Mouse (Mus musculus) lung, postnatal 14 days (tissue): ENCODE data around the gene Pcp2.
"Not testable (repeated sequence)": the region's sequence is repeated elsewhere in the genome, so short reads cannot be mapped to it uniquely, and the experiment has no call there.

Experiments
- DNase-seq: peaks from one replicate; pipeline ENCODE4 v3.0.0; 2021

Pcp2 gene

DNA sequence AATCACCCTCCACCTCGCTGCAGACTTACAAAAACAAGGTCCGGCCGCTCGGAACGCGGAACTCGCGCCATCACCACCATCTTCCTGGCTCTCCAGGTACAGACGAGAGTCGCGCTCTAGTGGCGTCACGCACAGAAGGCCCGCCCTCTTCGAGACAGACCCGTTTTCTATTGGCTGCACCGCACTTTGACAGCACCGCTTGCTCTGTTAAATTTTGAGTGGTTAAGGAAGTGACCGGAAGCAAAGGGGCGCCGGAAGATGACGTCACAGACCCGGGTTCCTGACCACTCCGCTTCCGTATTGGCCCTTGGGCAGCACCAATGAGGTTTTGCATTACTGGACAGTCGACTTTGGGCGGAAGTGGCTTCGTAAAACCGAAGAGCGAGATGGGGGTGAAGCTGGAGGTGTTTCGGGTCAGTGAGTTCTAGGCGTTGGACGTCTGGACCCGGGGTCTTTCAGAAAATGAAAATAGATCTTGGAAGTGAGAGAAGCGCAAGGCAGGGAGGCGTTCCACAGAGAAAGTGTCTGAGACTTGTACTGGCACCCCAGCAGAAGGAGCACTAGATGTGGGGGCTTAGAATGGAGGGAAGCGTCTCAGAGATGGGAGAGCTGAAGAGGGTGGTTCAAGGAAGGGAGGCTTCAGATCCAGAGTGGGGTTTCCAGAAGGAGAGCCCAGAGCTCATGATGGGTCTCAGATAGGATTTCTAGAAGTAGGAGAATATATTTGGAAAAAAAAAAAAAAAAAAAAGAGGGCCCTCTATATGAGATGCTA, 4.0 kb downstream of the Pcp2 start, which contains the start of the genes Xab2 and Pet100:
Gene Xab2 (minus strand): TSS at position 118 of the 772 bp plus-strand sequence.
Gene Pet100 (plus strand): TSS at position 350 of the 772 bp plus-strand sequence.
- peak; percentile 98 for DNase-seq

DNA sequence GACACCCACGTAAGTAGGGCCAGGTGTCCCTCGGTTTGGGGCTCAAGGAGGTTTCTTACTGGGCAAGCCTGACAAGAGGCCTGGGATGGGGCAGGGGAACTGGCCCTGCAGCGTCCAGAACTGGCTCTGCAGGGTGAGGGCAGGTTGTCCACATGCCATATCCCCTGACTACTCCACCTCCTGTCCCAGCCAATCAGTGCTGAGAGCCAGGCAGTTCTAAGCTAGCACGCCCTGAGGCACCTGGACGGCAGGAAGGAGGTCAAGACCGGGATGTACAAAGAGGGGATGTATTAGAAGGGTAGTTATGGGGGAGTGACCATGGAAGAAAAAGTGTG, 15.6 kb downstream of the Pcp2 start:
- DNase-seq: no peak

DNA sequence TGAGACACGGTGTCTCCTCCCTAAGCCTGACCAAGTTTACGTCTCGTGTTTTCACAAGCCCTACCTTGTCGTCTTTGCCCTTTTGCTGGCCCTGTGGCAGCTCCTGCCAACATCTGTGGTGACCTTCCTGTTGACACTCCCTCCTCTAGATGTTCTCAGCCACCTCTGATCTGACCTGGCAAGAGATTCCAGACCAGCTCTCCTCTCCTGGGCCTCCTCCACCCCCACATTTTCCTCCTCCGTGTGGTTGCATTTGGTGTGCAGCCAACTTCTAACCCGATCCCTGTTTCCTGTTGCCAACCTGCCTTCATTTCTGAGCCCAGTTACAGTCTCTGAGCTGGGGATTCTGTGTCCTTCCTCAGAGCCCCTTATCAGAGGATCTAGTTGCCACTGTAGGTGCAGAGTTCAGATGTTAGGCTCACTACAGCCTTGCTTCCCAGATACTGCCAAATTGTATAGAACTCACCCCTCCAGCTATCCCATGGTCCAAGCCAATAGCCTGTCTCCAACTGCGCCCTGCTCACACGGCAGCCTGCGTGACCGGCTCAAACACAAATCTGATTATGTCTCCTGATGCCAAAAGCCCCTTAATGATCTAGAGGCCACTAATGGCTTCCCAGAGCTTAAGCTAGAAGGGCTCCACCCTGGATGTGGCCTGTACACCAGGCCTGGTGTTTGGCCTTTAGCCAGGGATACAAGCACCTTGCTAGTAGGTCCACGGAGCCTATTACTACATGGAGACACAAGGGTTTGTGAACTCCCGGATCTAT, 16.1 kb downstream of the Pcp2 start:
- no peak for DNase-seq

GRCm38 (mm10) chr8:3607822-3608221, 17.5 kb downstream of the Pcp2 start:
- no peak for DNase-seq

DNA sequence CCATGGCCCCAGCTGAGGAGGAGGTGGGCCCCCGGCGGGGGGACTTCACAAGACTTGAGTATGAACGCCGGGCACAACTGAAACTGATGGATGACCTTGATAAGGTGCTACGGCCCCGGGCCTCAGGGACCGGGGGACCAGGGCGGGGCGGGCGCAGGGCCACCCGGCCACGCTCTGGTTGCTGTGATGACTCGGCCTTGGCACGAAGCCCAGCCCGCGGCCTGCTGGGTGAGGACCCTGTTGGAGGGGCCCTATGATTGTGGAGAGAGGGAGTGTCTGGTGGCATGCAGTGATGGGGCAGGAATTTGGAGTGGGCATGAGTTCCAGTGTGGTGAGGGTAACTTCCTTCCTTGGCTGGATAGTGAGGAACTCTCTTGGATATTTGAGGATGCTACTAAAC, 18.8 kb downstream of the Pcp2 start:
- no peak for DNase-seq

- no peak for DNase-seq
Measured at GRCm38 (mm10) chr8:3603439-3603838, 21.9 kb downstream of the Pcp2 start.

DNA sequence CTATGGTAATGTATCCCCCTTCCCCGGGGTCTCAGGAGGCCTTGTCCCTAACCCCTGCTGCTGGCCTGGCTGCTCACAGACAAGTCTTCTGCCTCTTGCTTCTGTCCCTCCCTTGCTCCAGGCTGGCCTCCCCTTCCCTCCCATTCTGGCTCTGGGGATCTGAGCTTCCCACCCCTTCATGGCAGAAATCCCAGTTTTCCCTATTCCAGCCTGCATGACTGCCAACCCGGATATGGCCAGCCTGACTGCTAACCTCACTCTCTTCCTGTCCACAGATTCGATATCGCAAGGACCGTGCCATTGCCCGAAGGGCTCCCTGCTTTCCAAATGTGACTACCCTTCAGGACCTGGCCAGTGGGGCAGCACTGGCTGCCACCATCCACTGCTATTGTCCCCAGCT, 24.9 kb downstream of the Pcp2 start:
- peak; percentile 45 for DNase-seq

GRCm38 (mm10) chr8:3599219-3599618, 26.1 kb downstream of the Pcp2 start:
- no peak for DNase-seq

GRCm38 (mm10) chr8:3598054-3598453, 27.3 kb downstream of the Pcp2 start:
- DNase-seq: no peak

- DNase-seq: no peak
Measured at GRCm38 (mm10) chr8:3594466-3594865, 30.9 kb downstream of the Pcp2 start.

GRCm38 (mm10) chr8:3593470-3593869, 31.9 kb downstream of the Pcp2 start:
- no peak for DNase-seq

GRCm38 (mm10) chr8:3588258-3588633, 37.1 kb downstream of the Pcp2 start:
- DNase-seq: no peak

GRCm38 (mm10) chr8:3587391-3588257, 37.7 kb downstream of the Pcp2 start:
- peak; percentile 71 for DNase-seq

DNA sequence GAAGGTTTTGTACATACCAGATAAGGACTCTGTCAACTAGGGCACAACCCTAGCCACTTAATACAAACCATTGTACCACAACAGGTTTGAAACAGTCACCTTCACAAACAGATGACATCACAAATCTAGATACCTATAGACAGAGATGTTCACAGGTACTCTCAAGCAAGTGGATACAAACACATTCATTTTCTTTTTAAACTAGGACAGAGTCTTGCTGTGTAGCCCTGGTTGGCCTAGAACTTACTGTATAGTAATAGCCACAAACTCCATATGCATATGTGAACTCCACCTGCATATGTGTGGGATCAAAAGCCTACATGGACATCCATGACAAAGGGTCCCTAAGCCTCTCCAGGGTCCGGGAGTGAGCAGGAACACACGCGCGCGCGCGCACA, 38.4 kb downstream of the Pcp2 start, which contains the start of gene Camsap3:
Gene Camsap3 (plus strand): TSS at position 301 of the 398 bp plus-strand sequence.
- no peak for DNase-seq

- no peak for DNase-seq
Measured at GRCm38 (mm10) chr8:3586452-3586851, 38.9 kb downstream of the Pcp2 start.

GRCm38 (mm10) chr8:3581961-3582360, 43.4 kb downstream of the Pcp2 start:
- DNase-seq: not testable (repeated sequence)

DNA sequence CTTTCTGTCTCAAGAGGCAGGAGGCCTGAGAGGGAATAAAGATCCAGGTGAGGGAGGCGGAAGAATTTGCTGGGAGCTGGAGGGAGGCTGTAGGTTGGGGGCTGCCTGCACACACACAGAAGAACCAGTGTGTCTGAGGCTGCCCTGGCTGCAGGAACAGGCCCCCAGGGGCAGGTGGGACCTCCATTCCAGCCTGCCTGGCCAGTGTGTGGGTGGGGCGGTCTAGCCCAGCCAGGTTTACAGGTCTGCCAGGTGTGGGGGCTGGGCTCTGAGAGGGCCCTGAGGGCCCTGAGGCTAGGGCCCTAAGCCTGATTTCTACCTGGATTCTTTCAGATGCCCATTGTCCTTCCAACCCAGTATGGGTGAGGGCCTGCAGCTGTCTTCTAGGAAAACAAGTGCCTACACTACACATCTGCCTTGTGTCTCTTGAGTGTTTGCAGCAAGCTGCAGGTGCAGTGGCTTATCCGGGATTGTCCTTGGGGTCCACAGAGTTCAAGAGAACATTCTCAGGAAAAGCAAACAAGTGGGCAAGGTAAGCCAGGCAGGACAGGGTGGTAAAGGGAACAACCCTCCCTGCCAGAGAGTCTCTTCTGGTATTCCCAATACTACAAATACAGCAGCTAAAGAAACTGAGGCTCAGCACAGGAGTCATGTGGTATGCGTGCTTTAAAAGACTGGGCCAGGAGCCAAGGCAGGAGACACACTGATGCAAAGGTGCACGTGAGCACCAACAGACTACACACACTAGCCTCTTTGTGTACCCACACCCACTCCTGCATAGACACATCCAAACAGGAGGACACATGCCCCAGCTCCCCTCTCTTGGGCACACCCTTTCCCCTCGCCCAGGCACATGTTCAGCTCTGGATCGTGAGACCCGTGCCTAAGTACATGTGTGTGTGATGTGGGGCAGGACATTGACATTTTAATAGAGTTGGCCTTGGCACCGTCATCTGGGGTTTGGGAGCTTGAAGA, 45.7 kb downstream of the Pcp2 start:
- no peak for DNase-seq

GRCm38 (mm10) chr8:3576211-3576960, 49.0 kb downstream of the Pcp2 start:
- no peak for DNase-seq

DNA sequence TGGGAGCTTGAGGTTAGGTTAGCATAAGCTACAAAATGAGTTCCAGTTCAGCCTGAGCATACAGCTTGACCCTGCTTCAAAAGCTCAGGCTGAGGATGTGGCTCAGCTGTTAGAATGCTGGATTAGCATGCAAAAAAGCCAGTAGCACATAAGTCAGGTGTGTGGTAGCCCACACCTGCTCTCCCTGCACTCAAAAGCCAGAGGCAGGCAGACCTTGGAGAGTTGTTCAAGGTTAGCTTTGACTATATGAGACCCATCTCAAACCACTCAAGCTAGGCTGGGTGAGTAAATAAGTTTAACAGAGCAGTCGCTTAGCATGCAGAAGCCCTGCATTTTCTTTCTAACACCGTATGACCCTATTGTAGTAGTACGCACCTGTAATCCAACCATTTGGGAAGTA, 50.8 kb downstream of the Pcp2 start:
- DNase-seq: no peak
